Mouse (Mus musculus): ENCODE measurements at regions not wholly inside any gene's neighbourhood (a gene's known extent, or its start where the extent isn't known, plus 50 kb on each side); places are given as distances from the start of the nearest gene placed in this dataset.

- DNase-seq (ENCODE audit: low spot score in 2 of 2): no peak
Observed at GRCm38 (mm10) chr14:36819826-36820225, 148.8 kb downstream of the Ccser2 start.

GRCm38 (mm10) chr14:36802418-36802817 is 166.2 kb downstream of the Ccser2 start:
- no peak for DNase-seq (ENCODE audit: low spot score in 2 of 2)

GRCm38 (mm10) chr14:36799820-36800219 is 168.8 kb downstream of the Ccser2 start:
- DNase-seq (ENCODE audit: low spot score in 2 of 2): no peak

- DNase-seq (ENCODE audit: low spot score in 2 of 2): no peak
Observed at GRCm38 (mm10) chr14:36781882-36782281, 186.7 kb downstream of the Ccser2 start.

GRCm38 (mm10) chr14:36778956-36779355 is 189.6 kb downstream of the Ccser2 start:
- DNase-seq (ENCODE audit: low spot score in 2 of 2): peak in 1 of 2 experiments; percentile 3

GRCm38 (mm10) chr14:36774349-36774748 is 194.2 kb downstream of the Ccser2 start:
- no peak for DNase-seq (ENCODE audit: low spot score in 2 of 2)

- DNase-seq (ENCODE audit: low spot score in 2 of 2): no peak
Observed at GRCm38 (mm10) chr14:36764377-36764776, 204.2 kb downstream of the Ccser2 start.

- DNase-seq (ENCODE audit: low spot score in 2 of 2): no peak
Observed at GRCm38 (mm10) chr14:36756056-36756455, 212.5 kb downstream of the Ccser2 start.

GRCm38 (mm10) chr14:36748130-36748883 is 220.3 kb downstream of the Ccser2 start:
- DNase-seq (ENCODE audit: low spot score in 2 of 2): peak; percentile 10 to 14

- no peak for DNase-seq (ENCODE audit: low spot score in 2 of 2)
Observed at GRCm38 (mm10) chr14:36731095-36731494, 237.5 kb downstream of the Ccser2 start.

- no peak for DNase-seq (ENCODE audit: low spot score in 2 of 2)
Observed at GRCm38 (mm10) chr14:36726092-36726491, 242.5 kb downstream of the Ccser2 start.

- no peak for DNase-seq (ENCODE audit: low spot score in 2 of 2)
Observed at GRCm38 (mm10) chr14:36715684-36716083, 252.9 kb downstream of the Ccser2 start.

- DNase-seq (ENCODE audit: low spot score in 2 of 2): no peak
Observed at GRCm38 (mm10) chr14:36696993-36697392, 271.6 kb downstream of the Ccser2 start.

GRCm38 (mm10) chr14:36691958-36692357 is 276.6 kb downstream of the Ccser2 start:
- no peak for DNase-seq (ENCODE audit: low spot score in 2 of 2)

GRCm38 (mm10) chr14:36691018-36691417 is 277.6 kb downstream of the Ccser2 start:
- no peak for DNase-seq (ENCODE audit: low spot score in 2 of 2)

- DNase-seq (ENCODE audit: low spot score in 2 of 2): no peak
Observed at GRCm38 (mm10) chr14:36658678-36659263, 309.8 kb downstream of the Ccser2 start.

- DNase-seq (ENCODE audit: low spot score in 2 of 2): no peak
Observed at GRCm38 (mm10) chr14:36658193-36658592, 310.4 kb downstream of the Ccser2 start.

- DNase-seq (ENCODE audit: low spot score in 2 of 2): peak; percentile 3 to 5
Observed at GRCm38 (mm10) chr14:36652982-36653557, 315.5 kb downstream of the Ccser2 start.

GRCm38 (mm10) chr14:36651053-36651735 is 317.4 kb downstream of the Ccser2 start:
- no peak for DNase-seq (ENCODE audit: low spot score in 2 of 2)

GRCm38 (mm10) chr14:36646649-36647048 is 321.9 kb downstream of the Ccser2 start:
- DNase-seq (ENCODE audit: low spot score in 2 of 2): no peak

- DNase-seq (ENCODE audit: low spot score in 2 of 2): no peak
Observed at GRCm38 (mm10) chr14:36646237-36646636, 322.3 kb downstream of the Ccser2 start.

- no peak for DNase-seq (ENCODE audit: low spot score in 2 of 2)
Observed at GRCm38 (mm10) chr14:36624822-36625221, 343.8 kb downstream of the Ccser2 start.

Measured in right cerebral cortex, postnatal 36 days (tissue).